Mouse (Mus musculus): ENCODE results near the gene Ushbp1.
"Not testable (repeated sequence)": the region's sequence is repeated elsewhere in the genome, so short reads cannot be mapped to it uniquely, and the experiment has no call there.

Ushbp1 gene

GRCm38 (mm10) chr8:71370711-71371235 is 24.8 kb downstream of the Ushbp1 start:
- DNase-seq (ENCODE audit: low read depth, low spot score), result peak; percentile 37

- no peak for DNase-seq (ENCODE audit: low read depth, low spot score)
Measured at GRCm38 (mm10) chr8:71369040-71369718, 26.4 kb downstream of the Ushbp1 start.

GRCm38 (mm10) chr8:71368366-71368765 is 27.2 kb downstream of the Ushbp1 start:
- no peak for DNase-seq (ENCODE audit: low read depth, low spot score)

GRCm38 (mm10) chr8:71367529-71368176 is 27.9 kb downstream of the Ushbp1 start:
- DNase-seq (ENCODE audit: low read depth, low spot score), result no peak

- peak; percentile 97 for DNase-seq (ENCODE audit: low read depth, low spot score)
Measured at GRCm38 (mm10) chr8:71366771-71367528, 28.7 kb downstream of the Ushbp1 start, which contains the start of gene Use1. Gene Use1, plus strand, starts transcription at chr8:71366848.

- no peak for DNase-seq (ENCODE audit: low read depth, low spot score)
Measured at GRCm38 (mm10) chr8:71358026-71358425, 37.6 kb downstream of the Ushbp1 start.

- no peak for DNase-seq (ENCODE audit: low read depth, low spot score)
Measured at GRCm38 (mm10) chr8:71351520-71351919, 44.1 kb downstream of the Ushbp1 start.

GRCm38 (mm10) chr8:71351117-71351516 is 44.5 kb downstream of the Ushbp1 start:
- no peak for DNase-seq (ENCODE audit: low read depth, low spot score)

GRCm38 (mm10) chr8:71346581-71346980 is 49.0 kb downstream of the Ushbp1 start:
- no peak for DNase-seq (ENCODE audit: low read depth, low spot score)

GRCm38 (mm10) chr8:71340625-71341024 is 55.0 kb downstream of the Ushbp1 start:
- DNase-seq (ENCODE audit: low read depth, low spot score), result peak; percentile 61

GRCm38 (mm10) chr8:71337834-71338233 is 57.8 kb downstream of the Ushbp1 start:
- not testable (repeated sequence) for DNase-seq (ENCODE audit: low read depth, low spot score)
